Mouse (Mus musculus) splenic B cell, adult 2 months (primary cell): ENCODE measurements around the gene Iars2.

Source experiments
- DNase-seq: peaks from one replicate; pipeline ENCODE4 v3.0.0-alpha.2; 2011; ENCODE audit warnings: low read depth, low spot score
- H3K27me3 ChIP-seq: 2 replicates; pipeline ENCODE4 v1.6.1; 2012; ENCODE audit warnings: mild to moderate bottlenecking, low read length, moderate library complexity, mixed read lengths; ENCODE audit not compliant: control insufficient read depth, poor library complexity, insufficient read depth, severe bottlenecking
- H3K36me3 ChIP-seq: 2 replicates; pipeline ENCODE4 v1.6.1; 2012; ENCODE audit warnings: mild to moderate bottlenecking, low read length, moderate library complexity, mixed read lengths; ENCODE audit not compliant: control insufficient read depth, poor library complexity, insufficient read depth, severe bottlenecking

Gene Iars2

DNA sequence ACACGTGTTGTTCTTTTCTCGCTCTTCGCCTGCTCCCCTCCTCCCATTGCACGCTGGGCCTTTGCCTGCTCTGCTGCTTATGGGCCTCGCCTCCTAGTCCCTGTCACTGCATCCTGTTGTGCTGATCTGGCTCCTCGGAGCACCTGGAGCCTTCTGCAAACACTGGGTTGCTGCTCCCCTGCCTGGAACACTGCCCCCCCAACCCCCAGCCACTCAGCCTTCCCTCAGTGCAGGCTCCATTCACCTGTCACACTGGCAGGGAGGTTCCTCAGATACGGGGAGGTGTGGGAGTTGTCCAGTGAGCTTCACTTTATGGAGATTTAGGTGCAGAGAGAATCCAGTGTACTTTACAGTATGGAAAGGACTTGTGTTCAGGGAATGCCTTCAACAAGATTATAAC is 83.7 kb downstream of the Iars2 start:
- no peak for DNase-seq
- H3K36me3 ChIP-seq, result peaks cover 18% of the 10 kb centered on the region
- no peaks in the 10 kb centered on the region for H3K27me3 ChIP-seq

DNA sequence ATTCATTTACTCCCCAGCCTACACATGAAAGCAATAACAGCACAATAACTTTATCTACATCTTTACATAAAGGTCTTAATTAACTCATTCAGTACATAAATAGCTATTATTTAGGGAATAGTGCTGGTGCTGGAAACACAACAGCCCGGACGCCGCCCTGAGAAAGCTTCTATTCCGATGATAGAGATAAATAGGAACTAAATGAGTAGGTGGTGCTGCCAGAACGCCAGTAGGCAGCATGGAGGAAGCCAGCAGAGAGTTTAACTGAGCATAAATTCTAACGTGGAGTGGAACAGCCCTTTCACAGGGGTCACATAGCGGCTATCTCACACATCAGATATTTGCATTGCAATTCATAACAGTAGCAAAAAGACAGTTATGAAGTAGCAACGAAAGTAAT is 86.2 kb downstream of the Iars2 start:
- H3K36me3 ChIP-seq, result peaks cover 18% of the 10 kb centered on the region
- no peaks in the 10 kb centered on the region for H3K27me3 ChIP-seq
- DNase-seq, result no peak

DNA sequence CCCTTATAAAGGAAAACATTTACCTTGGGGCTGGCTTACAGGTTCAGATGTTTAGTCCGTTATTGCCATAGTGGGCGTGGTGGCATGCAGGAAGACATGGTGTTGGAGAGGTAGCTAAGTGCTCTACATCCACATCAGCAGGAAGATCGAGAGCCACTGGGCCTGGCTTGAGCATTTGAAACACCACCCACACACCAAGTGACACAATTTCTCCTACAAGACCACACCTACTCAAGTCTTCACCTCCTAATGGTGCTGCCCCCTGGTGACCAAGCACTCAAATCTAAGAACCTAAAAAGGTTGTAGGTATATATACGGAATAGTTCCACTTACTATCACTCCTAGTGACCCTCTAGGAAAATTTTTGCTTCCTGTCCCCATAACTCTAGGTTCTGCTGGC is 92.7 kb downstream of the Iars2 start:
- DNase-seq, result peak; percentile 50
- H3K27me3 ChIP-seq, result no peaks in the 10 kb centered on the region
- peaks cover 23% of the 10 kb centered on the region for H3K36me3 ChIP-seq

DNA sequence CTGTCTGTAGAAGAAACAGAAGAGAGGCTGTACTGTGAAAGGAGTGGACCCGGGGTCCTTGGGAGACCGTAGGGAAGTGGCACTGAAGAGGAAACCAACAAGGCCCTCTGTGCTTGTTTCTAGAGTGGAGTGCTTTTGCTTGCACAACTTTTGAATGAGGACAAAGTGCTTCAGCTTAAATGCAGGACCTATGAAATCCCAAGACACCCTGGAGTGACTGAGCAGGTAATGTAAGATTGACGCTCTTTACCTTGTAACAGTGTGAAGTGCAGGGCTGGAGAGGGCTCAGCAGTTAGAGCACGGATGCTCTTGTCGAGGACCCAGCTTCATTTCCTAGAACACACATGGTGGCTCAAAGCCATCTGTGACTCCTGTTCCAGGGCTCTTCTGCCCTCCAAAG is 93.4 kb downstream of the Iars2 start:
- H3K36me3 ChIP-seq, result peaks cover 19% of the 10 kb centered on the region
- H3K27me3 ChIP-seq, result no peaks in the 10 kb centered on the region
- no peak for DNase-seq
